Mouse (Mus musculus) cerebellum, adult (tissue): ENCODE measurements around the gene Creb5.

ENCODE experiments used
- ATAC-seq: cut with Nextera tagmentation; 2 replicates; pipeline ENCODE4 v1.9.2; 2017; ENCODE audit warnings: mild to moderate bottlenecking, moderate library complexity, mixed read lengths; ENCODE audit not compliant: insufficient number of reproducible peaks, low FRiP score, low TSS enrichment

The Creb5 gene

DNA sequence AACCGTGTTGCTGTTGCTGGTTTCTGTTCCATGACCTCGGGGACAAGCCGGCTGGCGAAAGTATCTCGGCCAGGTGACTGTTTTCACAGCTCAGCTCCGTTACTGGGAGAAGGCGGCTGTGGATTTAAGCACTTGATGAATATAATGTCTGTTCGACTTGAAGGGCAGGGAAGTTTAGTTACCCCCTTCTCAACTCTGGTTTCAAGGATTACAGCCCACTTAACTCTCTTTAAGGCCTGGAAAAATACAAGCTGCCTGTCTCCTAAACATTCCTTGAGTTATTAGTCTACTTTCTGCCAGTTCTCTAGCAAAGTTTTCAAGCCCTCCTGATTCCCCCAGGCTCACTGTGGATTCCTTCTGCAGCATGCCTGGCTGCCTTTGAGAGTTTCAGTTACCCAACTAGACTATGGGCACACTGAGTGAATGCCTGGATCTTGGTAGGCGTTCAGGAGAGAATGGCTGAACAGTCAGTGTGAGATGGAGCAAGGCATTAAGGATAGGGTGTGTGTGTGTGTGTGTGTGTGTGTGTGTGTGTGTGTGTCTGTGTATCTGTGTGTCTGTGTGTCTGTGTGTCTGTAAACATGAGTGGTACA is 184.0 kb downstream of the Creb5 start:
- ATAC-seq, result no peak

DNA sequence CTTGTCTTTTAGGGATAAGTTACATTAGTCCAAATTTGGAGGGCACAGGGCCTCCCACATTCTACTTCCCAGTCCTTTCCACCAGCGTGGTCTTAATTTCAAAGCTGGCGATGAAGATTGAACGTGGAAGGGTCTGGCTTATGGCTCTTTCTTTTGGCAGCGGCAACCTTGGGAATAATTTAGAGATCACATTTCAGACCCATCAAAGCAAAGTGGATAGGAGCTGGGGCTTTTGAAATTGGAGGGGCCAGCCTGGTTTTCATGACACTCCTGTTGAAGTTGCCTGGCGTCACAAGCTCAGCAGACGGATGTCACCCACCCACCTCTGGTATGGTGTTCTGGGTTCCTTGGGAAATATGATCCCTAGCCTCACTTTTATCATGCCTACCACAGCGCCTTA is 185.7 kb downstream of the Creb5 start:
- no peak for ATAC-seq

- ATAC-seq, result no peak
These were observed 190.4 kb downstream of the Creb5 start for GRCm38 (mm10) chr6:53477501-53477900.

- ATAC-seq, result no peak
These were observed 203.8 kb downstream of the Creb5 start for GRCm38 (mm10) chr6:53490917-53491316.

DNA sequence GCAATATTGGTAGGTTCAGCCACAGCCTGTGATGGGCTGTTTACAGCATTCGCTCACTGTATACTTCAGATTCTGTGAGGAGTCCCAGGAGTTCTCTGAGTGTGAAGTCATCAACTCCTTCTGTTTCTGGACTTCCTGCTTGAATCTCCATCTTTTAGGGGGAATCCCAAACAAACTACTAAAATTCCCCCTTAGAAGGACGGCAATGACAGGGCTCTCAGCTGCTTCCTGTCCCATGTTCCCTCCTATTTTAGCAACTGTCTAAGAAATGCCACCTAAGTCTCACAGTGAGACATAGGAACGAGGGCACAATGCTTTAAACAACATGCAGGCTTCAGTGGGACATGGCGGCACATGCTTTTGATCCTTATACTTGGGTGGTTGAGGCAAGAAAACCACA is 204.3 kb downstream of the Creb5 start:
- ATAC-seq, result no peak

DNA sequence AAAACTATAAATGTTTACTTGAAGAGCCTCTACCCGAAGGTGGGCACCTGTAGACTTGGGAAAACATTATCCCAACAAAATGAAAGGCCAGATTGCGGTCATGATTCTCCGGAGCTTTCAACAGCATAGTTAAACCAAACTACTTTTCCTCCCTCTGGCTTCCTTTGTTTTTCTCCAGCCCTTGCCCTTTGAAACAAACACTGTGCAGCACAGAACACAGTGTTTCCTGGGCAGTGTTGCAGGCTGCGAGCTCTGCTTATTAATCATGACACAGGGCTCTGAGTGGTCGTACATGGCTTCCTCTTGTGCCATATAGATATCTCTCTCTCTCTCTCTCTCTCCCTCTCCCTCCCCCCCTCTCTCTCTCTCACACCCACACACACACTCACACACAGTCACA is 206.8 kb downstream of the Creb5 start:
- ATAC-seq, result no peak

- no peak for ATAC-seq
These were observed 208.6 kb downstream of the Creb5 start for GRCm38 (mm10) chr6:53495667-53496066.

DNA sequence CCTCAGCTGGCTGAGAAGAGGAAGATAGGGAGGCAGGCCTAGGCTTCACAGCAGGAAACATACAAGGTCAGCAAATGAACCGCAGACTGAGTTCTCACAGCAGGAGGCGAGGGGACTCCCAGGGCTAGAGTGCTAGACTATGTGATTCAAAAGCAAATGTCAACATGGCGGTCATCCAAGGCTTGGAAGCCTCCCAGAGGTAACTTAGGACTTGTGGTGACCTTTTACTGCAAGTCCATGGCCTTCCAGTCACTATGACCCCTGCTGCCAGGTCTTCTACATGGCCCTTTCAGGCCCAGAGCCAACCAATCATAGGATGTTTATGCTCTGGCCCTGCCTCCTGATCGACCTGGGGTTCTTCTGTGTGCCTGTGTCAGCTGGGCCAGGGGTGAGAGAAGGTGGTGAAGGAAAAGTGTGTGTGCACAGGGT is 209.3 kb downstream of the Creb5 start:
- no peak for ATAC-seq

- no peak for ATAC-seq
These were observed 210.9 kb downstream of the Creb5 start for GRCm38 (mm10) chr6:53497904-53498536.

- no peak for ATAC-seq
These were observed 212.7 kb downstream of the Creb5 start for GRCm38 (mm10) chr6:53499621-53500295.

DNA sequence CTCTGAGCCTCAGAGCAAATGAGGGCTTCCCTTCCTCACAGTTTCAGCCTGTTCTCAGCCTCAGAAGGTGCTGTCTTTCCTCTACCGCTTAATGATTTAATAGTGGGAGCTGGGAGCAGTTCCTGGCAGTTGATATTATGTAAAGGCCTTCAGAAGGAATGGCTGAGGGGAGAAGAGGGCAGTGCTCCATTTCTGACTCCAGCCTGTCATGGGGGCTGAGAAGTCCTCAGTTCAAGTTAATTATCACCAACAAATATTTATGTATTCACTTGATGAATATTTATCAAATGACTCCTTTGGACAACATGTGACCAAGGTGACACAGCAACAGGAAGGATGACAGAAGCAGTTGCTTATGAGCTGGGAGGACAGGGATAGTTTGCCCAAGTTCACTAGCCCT is 214.2 kb downstream of the Creb5 start:
- no peak for ATAC-seq

GRCm38 (mm10) chr6:53506947-53507564 is 220.0 kb downstream of the Creb5 start:
- ATAC-seq, result no peak

- ATAC-seq, result no peak
These were observed 221.9 kb downstream of the Creb5 start for GRCm38 (mm10) chr6:53508847-53509494.

DNA sequence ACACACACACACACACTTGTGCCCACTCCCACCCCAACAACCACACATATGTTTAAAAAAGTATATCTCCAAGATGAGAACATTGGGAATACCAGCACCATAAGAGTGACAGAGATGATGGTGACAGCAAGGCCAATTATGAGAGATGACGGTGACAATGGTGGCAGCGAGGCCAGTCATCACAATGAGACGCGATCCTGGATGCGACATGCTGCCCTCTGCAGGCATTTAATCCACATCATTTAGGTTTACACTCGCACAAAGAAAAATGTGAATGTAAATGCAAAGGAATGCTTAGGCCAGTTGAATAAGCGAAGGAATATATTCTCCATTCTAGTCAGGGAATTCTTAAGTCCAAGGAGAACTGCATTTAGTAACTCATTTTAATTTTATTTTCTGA is 222.9 kb downstream of the Creb5 start:
- no peak for ATAC-seq

- ATAC-seq, result no peak
These were observed 225.2 kb downstream of the Creb5 start for GRCm38 (mm10) chr6:53512226-53512625.

DNA sequence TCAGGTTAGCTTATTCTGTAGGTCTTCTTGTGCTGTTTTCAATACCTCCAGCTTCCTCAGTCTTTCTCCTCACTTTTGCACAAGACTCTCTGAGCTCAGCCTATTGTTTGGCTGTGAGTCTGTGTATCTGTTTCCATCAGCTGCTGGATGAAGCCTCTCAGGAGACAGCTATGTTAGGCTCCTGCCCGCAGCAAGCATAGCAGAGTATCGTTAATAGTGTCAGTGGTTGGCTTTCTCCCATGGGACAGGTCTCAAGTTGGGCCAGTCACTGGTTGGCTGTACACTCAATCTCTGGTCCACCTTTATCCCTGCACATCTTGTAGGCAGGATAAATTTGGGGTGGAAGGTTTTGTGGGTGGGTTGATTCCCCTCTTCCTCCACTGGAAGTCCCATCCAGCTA is 226.3 kb downstream of the Creb5 start:
- ATAC-seq, result no peak

- ATAC-seq, result no peak
These were observed 227.8 kb downstream of the Creb5 start for GRCm38 (mm10) chr6:53514862-53515261.

- ATAC-seq, result no peak
These were observed 228.5 kb downstream of the Creb5 start for GRCm38 (mm10) chr6:53515611-53516010.

DNA sequence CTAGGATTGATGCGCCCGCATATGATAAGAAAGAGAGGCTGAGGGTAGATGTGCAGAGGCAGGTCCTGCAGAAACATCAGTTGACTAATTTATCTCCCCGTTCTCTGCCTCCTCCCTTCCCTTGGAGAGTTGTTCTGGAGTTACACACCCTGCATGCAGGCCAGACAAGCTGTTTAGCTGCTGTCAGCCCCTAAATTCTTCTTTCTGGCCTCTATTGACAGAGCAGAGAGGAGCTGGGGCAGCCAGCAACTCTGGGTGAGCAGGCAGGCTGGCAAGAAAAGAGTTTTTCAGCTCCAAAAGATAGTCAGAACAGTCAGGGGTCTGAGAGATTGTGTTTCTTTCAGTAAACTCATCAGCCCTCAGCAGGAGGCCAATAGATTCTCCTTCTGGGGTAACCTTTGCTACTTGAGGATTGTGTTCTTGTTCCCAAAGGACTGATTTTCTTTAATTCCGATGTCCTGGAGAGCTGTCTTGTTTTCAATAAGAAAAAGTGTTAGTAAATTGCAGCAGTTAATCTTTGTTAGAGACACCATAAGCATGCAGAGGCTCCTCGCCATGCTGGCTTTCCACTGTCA is 230.4 kb downstream of the Creb5 start:
- no peak for ATAC-seq

DNA sequence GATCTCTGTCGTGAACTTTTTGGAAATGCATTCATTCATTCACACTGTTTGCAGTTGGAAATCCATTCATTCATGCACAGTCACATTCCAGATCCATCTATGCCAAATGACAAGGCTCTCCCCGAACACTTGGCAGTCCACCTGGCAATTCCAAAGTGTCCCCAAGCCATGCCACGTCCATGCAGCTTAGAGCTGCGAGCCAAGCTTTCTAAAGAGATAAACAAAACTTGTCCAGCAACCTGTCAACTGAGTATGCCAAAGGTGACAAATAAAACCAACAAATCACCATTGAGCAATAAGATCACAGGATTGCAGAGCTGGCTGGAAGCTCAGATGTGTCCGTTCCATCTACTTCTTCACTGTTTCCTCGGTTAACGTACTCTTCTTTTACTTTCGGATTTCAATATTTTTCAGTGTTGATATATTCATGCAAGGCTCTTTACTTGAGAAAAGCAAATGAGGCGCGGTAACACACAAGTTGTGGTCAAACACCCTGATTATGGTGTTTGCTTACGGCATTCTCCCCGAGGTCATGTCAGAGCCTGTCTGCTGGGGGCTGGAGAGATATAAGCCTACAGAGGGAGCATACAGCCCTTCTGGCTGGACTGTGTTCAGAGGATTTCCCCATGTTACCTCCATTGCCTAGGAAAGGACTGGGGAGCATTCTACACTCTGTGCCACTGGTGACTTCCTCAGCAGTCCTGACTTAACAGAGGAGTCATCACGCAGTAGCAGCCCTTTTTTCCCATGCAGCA is 236.8 kb downstream of the Creb5 start:
- no peak for ATAC-seq
